Mouse (Mus musculus) myocyte (in vitro differentiated cells): ENCODE results near the gene Srl.

Source experiments
- E2F4 ChIP-seq: IDR thresholded peaks from one replicate; pipeline ENCODE4 v1.6.1; 2011; ENCODE audit warnings: mild to moderate bottlenecking, control low read depth, moderate library complexity; ENCODE audit not compliant: insufficient read depth
- MAX ChIP-seq: IDR thresholded peaks from one replicate; pipeline ENCODE4 v1.6.1; 2011; ENCODE audit warnings: low read depth, mild to moderate bottlenecking, control low read depth
- MYOD1 ChIP-seq, 3 experiments: IDR thresholded peaks; one replicate each; pipeline ENCODE4 v1.6.1; 2011; ENCODE audit warnings: control low read depth in 2 of 3, low read depth in 2 of 3, mild to moderate bottlenecking in 2 of 3, moderate library complexity in 1 of 3; ENCODE audit not compliant: insufficient read length in 2 of 3, control insufficient read depth in 1 of 3
- POLR2A ChIP-seq: IDR thresholded peaks from one replicate; pipeline ENCODE4 v1.6.1; 2011; ENCODE audit warnings: low read depth, mild to moderate bottlenecking, control low read depth, moderate library complexity; ENCODE audit not compliant: insufficient read length
- POLR2AphosphoS2 ChIP-seq: IDR thresholded peaks from one replicate; pipeline ENCODE4 v1.6.1; 2011; ENCODE audit warnings: low read depth, control low read depth; ENCODE audit not compliant: insufficient read length
- TCF12 ChIP-seq: IDR thresholded peaks from one replicate; pipeline ENCODE4 v1.6.1; 2011; ENCODE audit warnings: mild to moderate bottlenecking, control low read depth; ENCODE audit not compliant: poor library complexity, insufficient read depth, severe bottlenecking
- USF1 ChIP-seq: IDR thresholded peaks from one replicate; pipeline ENCODE4 v1.6.1; 2011; ENCODE audit warnings: low read depth, mild to moderate bottlenecking, control low read depth, moderate library complexity

- no peak for TF ChIP-seq MAX
- no peak for TF ChIP-seq USF1
- TF ChIP-seq POLR2A = no peak
- no peak for TF ChIP-seq TCF12
- no peak for TF ChIP-seq POLR2AphosphoS2
- no peak for TF ChIP-seq E2F4
- TF ChIP-seq MYOD1 (IDR thresholded peaks at IDR 0.05; ENCODE audit: control insufficient read depth in 1 of 3, insufficient read length in 2 of 3, low read depth in 2 of 3) = no peak
These were observed 95.2 kb downstream of the Srl start for GRCm38 (mm10) chr16:4446395-4446794.
